Mouse (Mus musculus) E14TG2a.4 (cell line): Measurements from ENCODE around the gene C1qtnf6.

Experiments
- CTCF ChIP-seq: conservative IDR thresholded peaks from 2 replicates; pipeline ENCODE4 v1.5.1; 2014; ENCODE audit warnings: low read length
- POU5F1 ChIP-seq: IDR thresholded peaks from 2 replicates; pipeline ENCODE4 v1.6.1; 2014; ENCODE audit warnings: low read length, borderline replicate concordance

GRCm38 (mm10) chr15:78513019-78513418 lies 18.2 kb downstream of the C1qtnf6 start:
- no peak for TF ChIP-seq CTCF
- TF ChIP-seq POU5F1 = no peak
